Mouse (Mus musculus): ENCODE measurements around the gene Rapgef5. TPM values are rescaled to one million over a fixed set of nuclear protein-coding genes. Genes with fewer than 3 reads are reported as not detected.
"Not testable (repeated sequence)": the region's sequence is repeated elsewhere in the genome, so short reads cannot be mapped to it uniquely, and the experiment has no call there.

Rapgef5 gene
- polyA plus RNA-seq, 1 experiment: 0.01 TPM

- no peaks in the 10 kb centered on the region for H3K4me1 ChIP-seq (ENCODE audit: control insufficient read depth)
- no peaks in the 10 kb centered on the region for H3K9me3 ChIP-seq (ENCODE audit: control insufficient read depth, low read length)
- no peaks in the 10 kb centered on the region for H3K36me3 ChIP-seq (ENCODE audit: control insufficient read depth)
- no peak for TF ChIP-seq GATA1 (IDR thresholded peaks at IDR 0.05; ENCODE audit: low read length)
- TF ChIP-seq TAL1 (IDR thresholded peaks at IDR 0.05; ENCODE audit: low read length): no peak
- H3K4me3 ChIP-seq (replicated peaks): no peak overlapping the region
- no peaks in the 10 kb centered on the region for H3K27me3 ChIP-seq (ENCODE audit: control insufficient read depth)
Measured at GRCm38 (mm10) chr12:117771156-117771555, 254.9 kb downstream of the Rapgef5 start.

- TF ChIP-seq TAL1 (IDR thresholded peaks at IDR 0.05; ENCODE audit: low read length): no peak
- TF ChIP-seq GATA1 (IDR thresholded peaks at IDR 0.05; ENCODE audit: low read length): no peak
- Histone ChIP-seq H3K36me3 (ENCODE audit: control insufficient read depth) (no peaks in the 10 kb centered on the region), H3K4me3 (replicated peaks) (no peak overlapping the region), H3K4me1 (ENCODE audit: control insufficient read depth) (no peaks in the 10 kb centered on the region), H3K9me3 (ENCODE audit: control insufficient read depth, low read length) (no peaks in the 10 kb centered on the region), H3K27me3 (ENCODE audit: control insufficient read depth) (no peaks in the 10 kb centered on the region)
Measured at GRCm38 (mm10) chr12:117772638-117773037, 256.4 kb downstream of the Rapgef5 start.

GRCm38 (mm10) chr12:117776841-117777240 lies 260.6 kb downstream of the Rapgef5 start:
- Histone ChIP-seq H3K4me3 (replicated peaks) (no peak overlapping the region), H3K4me1 (ENCODE audit: control insufficient read depth) (no peaks in the 10 kb centered on the region), H3K36me3 (ENCODE audit: control insufficient read depth) (no peaks in the 10 kb centered on the region), H3K9me3 (ENCODE audit: control insufficient read depth, low read length) (peaks cover 4% of the 10 kb centered on the region), H3K27me3 (ENCODE audit: control insufficient read depth) (no peaks in the 10 kb centered on the region)
- TF ChIP-seq TAL1 (IDR thresholded peaks at IDR 0.05; ENCODE audit: low read length): no peak
- TF ChIP-seq GATA1 (IDR thresholded peaks at IDR 0.05; ENCODE audit: low read length): no peak

- no peaks in the 10 kb centered on the region for H3K4me1 ChIP-seq (ENCODE audit: control insufficient read depth)
- no peaks in the 10 kb centered on the region for H3K27me3 ChIP-seq (ENCODE audit: control insufficient read depth)
- no peaks in the 10 kb centered on the region for H3K36me3 ChIP-seq (ENCODE audit: control insufficient read depth)
- TF ChIP-seq TAL1 (IDR thresholded peaks at IDR 0.05; ENCODE audit: low read length): no peak
- TF ChIP-seq GATA1 (IDR thresholded peaks at IDR 0.05; ENCODE audit: low read length): no peak
- no peak overlapping the region for H3K4me3 ChIP-seq (replicated peaks)
- H3K9me3 ChIP-seq (ENCODE audit: control insufficient read depth, low read length): peaks cover 4% of the 10 kb centered on the region
Measured at GRCm38 (mm10) chr12:117781360-117781759, 265.1 kb downstream of the Rapgef5 start.

- peaks cover 4% of the 10 kb centered on the region for H3K9me3 ChIP-seq (ENCODE audit: control insufficient read depth, low read length)
- no peaks in the 10 kb centered on the region for H3K36me3 ChIP-seq (ENCODE audit: control insufficient read depth)
- H3K4me3 ChIP-seq (replicated peaks): no peak overlapping the region
- H3K4me1 ChIP-seq (ENCODE audit: control insufficient read depth): no peaks in the 10 kb centered on the region
- H3K27me3 ChIP-seq (ENCODE audit: control insufficient read depth): no peaks in the 10 kb centered on the region
- no peak for TF ChIP-seq TAL1 (IDR thresholded peaks at IDR 0.05; ENCODE audit: low read length)
- no peak for TF ChIP-seq GATA1 (IDR thresholded peaks at IDR 0.05; ENCODE audit: low read length)
Measured at GRCm38 (mm10) chr12:117783426-117783825, 267.1 kb downstream of the Rapgef5 start.

- no peak overlapping the region for H3K4me3 ChIP-seq (replicated peaks)
- no peaks in the 10 kb centered on the region for H3K9me3 ChIP-seq (ENCODE audit: control insufficient read depth, low read length)
- no peaks in the 10 kb centered on the region for H3K36me3 ChIP-seq (ENCODE audit: control insufficient read depth)
- no peak for TF ChIP-seq GATA1 (IDR thresholded peaks at IDR 0.05; ENCODE audit: low read length)
- no peaks in the 10 kb centered on the region for H3K27me3 ChIP-seq (ENCODE audit: control insufficient read depth)
- H3K4me1 ChIP-seq (ENCODE audit: control insufficient read depth): no peaks in the 10 kb centered on the region
Measured at GRCm38 (mm10) chr12:117786621-117787020, 270.3 kb downstream of the Rapgef5 start.

GRCm38 (mm10) chr12:117788513-117789011 lies 272.3 kb downstream of the Rapgef5 start:
- no peak overlapping the region for H3K4me3 ChIP-seq (replicated peaks)
- no peaks in the 10 kb centered on the region for H3K4me1 ChIP-seq (ENCODE audit: control insufficient read depth)
- H3K27me3 ChIP-seq (ENCODE audit: control insufficient read depth): no peaks in the 10 kb centered on the region
- H3K36me3 ChIP-seq (ENCODE audit: control insufficient read depth): no peaks in the 10 kb centered on the region
- no peaks in the 10 kb centered on the region for H3K9me3 ChIP-seq (ENCODE audit: control insufficient read depth, low read length)
- TF ChIP-seq GATA1 (IDR thresholded peaks at IDR 0.05; ENCODE audit: low read length) (no peak), TAL1 (IDR thresholded peaks at IDR 0.05; ENCODE audit: low read length) (no peak)

- H3K27me3 ChIP-seq (ENCODE audit: control insufficient read depth): no peaks in the 10 kb centered on the region
- no peaks in the 10 kb centered on the region for H3K36me3 ChIP-seq (ENCODE audit: control insufficient read depth)
- TF ChIP-seq TAL1 (IDR thresholded peaks at IDR 0.05; ENCODE audit: low read length) (no peak), GATA1 (IDR thresholded peaks at IDR 0.05; ENCODE audit: low read length) (no peak)
- H3K9me3 ChIP-seq (ENCODE audit: control insufficient read depth, low read length): no peaks in the 10 kb centered on the region
- no peaks in the 10 kb centered on the region for H3K4me1 ChIP-seq (ENCODE audit: control insufficient read depth)
- no peak overlapping the region for H3K4me3 ChIP-seq (replicated peaks)
Measured at GRCm38 (mm10) chr12:117789017-117789416, 272.7 kb downstream of the Rapgef5 start.

GRCm38 (mm10) chr12:117795303-117795702 lies 279.0 kb downstream of the Rapgef5 start:
- Histone ChIP-seq H3K27me3 (ENCODE audit: control insufficient read depth) (no peaks in the 10 kb centered on the region), H3K9me3 (ENCODE audit: control insufficient read depth, low read length) (no peaks in the 10 kb centered on the region), H3K4me3 (replicated peaks) (no peak overlapping the region), H3K36me3 (ENCODE audit: control insufficient read depth) (no peaks in the 10 kb centered on the region), H3K4me1 (ENCODE audit: control insufficient read depth) (no peaks in the 10 kb centered on the region)
- TF ChIP-seq TAL1 (IDR thresholded peaks at IDR 0.05; ENCODE audit: low read length) (no peak), GATA1 (IDR thresholded peaks at IDR 0.05; ENCODE audit: low read length) (no peak)

GRCm38 (mm10) chr12:117803989-117804388 lies 287.7 kb downstream of the Rapgef5 start, which contains the start of gene Cdca7l:
Cdca7l (plus strand) TSS chr12:117804289.
- H3K27me3 ChIP-seq (ENCODE audit: control insufficient read depth): peaks cover 11% of the 10 kb centered on the region
- H3K36me3 ChIP-seq (ENCODE audit: control insufficient read depth); H3K4me3 ChIP-seq (replicated peaks); H3K4me1 ChIP-seq (ENCODE audit: control insufficient read depth); H3K9me3 ChIP-seq (ENCODE audit: control insufficient read depth, low read length): not testable (repeated sequence)
